31 mouse cellular contexts compared by ENCODE assay signal in the genomic region with DNA sequence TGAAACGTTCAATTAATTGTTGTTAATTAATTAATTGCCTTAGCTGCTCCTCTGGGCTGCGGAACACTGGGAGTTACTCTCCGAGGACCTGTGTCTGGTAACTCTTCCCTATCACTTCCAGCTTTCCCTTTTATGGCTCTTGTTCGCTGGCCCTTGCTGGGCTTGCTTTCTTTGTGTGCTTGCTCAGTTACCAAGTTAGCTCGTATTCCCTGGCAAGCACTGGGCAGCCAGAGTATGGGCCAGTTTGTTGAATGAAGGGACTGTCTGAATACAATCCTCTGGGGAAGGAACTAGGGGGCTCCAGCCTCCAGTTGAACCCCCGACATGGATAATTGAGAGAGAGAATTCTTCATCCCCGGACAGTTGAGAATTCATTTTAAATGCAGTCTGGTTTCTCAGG.
DNase-seq lines count a peak whose midpoint lies in the region; ATAC-seq and TF ChIP-seq lines count a peak whose summit lies in the region.
"Had no signal": no experiment of that assay in that cellular context is flagged by ENCODE, and none has a peak within 500 bp of the region (broad histone marks: within the 10 kb centered on the region; RNA-seq: fewer than 3 reads in every experiment).

No protein-coding gene starts in this region.

- no peak overlapping the region for H3K4me3 ChIP-seq in heart, embryonic 10.5 days
- no peak overlapping the region for H3K4me3 ChIP-seq in heart, adult 2 months
- H3K4me3 ChIP-seq in hindbrain, postnatal 0 days (ENCODE audit: low read length) = no peak overlapping the region
- H3K4me3 ChIP-seq in hindbrain, embryonic 12.5 days = no peak overlapping the region
- no peak overlapping the region for H3K4me3 ChIP-seq in neural tube, embryonic 15.5 days (replicated peaks)
- H3K4me3 ChIP-seq: embryonic facial prominence, embryonic 10.5 days; embryonic facial prominence, embryonic 13.5 days; erythroblast, embryonic 14.5 days; forebrain, embryonic 12.5 days; gastrocnemius, adult 2 months; heart, embryonic 13.5 days; hindbrain, embryonic 15.5 days had no signal

- 50% methylated on average over 7 of the region's 7 CpGs for whole genome bisulfite sequencing in heart, embryonic 10.5 days
- 42% methylated on average over 7 of the region's 7 CpGs for WGBS in heart, adult 2 months
- 24% methylated on average over 7 of the region's 7 CpGs for WGBS in hindbrain, postnatal 0 days
- WGBS in hindbrain, embryonic 12.5 days = 57% methylated on average over 7 of the region's 7 CpGs
- 15% methylated on average over 7 of the region's 7 CpGs for WGBS in neural tube, embryonic 15.5 days

- peak overlapping the region; percentile 44; the same call in 1 of the 2 replicates for H3K27ac ChIP-seq in heart, embryonic 10.5 days
- no peak overlapping the region for H3K27ac ChIP-seq in heart, adult 2 months
- peak overlapping the region; percentile 16; the same call in 1 of the 2 replicates for H3K27ac ChIP-seq in hindbrain, postnatal 0 days
- H3K27ac ChIP-seq in hindbrain, embryonic 12.5 days = no peak overlapping the region
- H3K27ac ChIP-seq in neural tube, embryonic 15.5 days (replicated peaks) = peak overlapping the region; percentile 28; the same call in 1 of the 2 replicates
- H3K27ac ChIP-seq: embryonic facial prominence, embryonic 10.5 days; embryonic facial prominence, embryonic 13.5 days; forebrain, embryonic 12.5 days; gastrocnemius, adult 2 months; heart, embryonic 13.5 days; hindbrain, embryonic 15.5 days had no signal

- no peak for TF ChIP-seq EP300 in heart, adult 2 months (IDR thresholded peaks at IDR 0.05; ENCODE audit: insufficient read depth, low read depth, low read length)

- no peak for TF ChIP-seq CTCF in heart, adult 2 months (IDR thresholded peaks at IDR 0.05)
- TF ChIP-seq CTCF in hindbrain, postnatal 0 days (IDR thresholded peaks at IDR 0.05; ENCODE audit: low read depth) = no peak

- no peaks in the 10 kb centered on the region for H3K9me3 ChIP-seq in heart, embryonic 10.5 days
- H3K9me3 ChIP-seq in hindbrain, postnatal 0 days (ENCODE audit: low read length) = no peaks in the 10 kb centered on the region
- no peaks in the 10 kb centered on the region for H3K9me3 ChIP-seq in hindbrain, embryonic 12.5 days (replicated peaks)
- H3K9me3 ChIP-seq in neural tube, embryonic 15.5 days (replicated peaks) = no peaks in the 10 kb centered on the region
- H3K9me3 ChIP-seq: embryonic facial prominence, embryonic 10.5 days; embryonic facial prominence, embryonic 13.5 days; forebrain, embryonic 12.5 days; heart, embryonic 13.5 days; hindbrain, embryonic 15.5 days had no signal

- TF ChIP-seq POLR2A in heart, adult 2 months (IDR thresholded peaks at IDR 0.05; ENCODE audit: insufficient read depth, low read depth, low read length) = no peak

- DNase-seq in heart, embryonic 10.5 days (ENCODE audit: low spot score) = no peak
- no peak for DNase-seq in heart, adult 2 months
- peak; percentile 53 for DNase-seq in hindbrain, postnatal 0 days (ENCODE audit: low spot score)
- no peak for DNase-seq in neural tube, embryonic 10.5 days (ENCODE audit: extremely low spot score, low spot score)
- DNase-seq: adrenal gland, postnatal 10 days; adrenal gland, postnatal 36 days; B cell, adult 2 months; cerebellum, adult 11 months; cerebellum, adult 8-10 months; cerebellum, postnatal 10 days; cerebellum, postnatal 36 days; embryo, embryonic 11 days; forebrain, postnatal 0 days; gastrocnemius, adult 2 months; gastrocnemius, postnatal 14 days; heart, adult 11 months; heart, postnatal 14 days; heart, postnatal 4 days; kidney, adult 18-20 months had no signal

- peaks cover 20% of the 10 kb centered on the region for H3K4me1 ChIP-seq in heart, embryonic 10.5 days
- no peaks in the 10 kb centered on the region for H3K4me1 ChIP-seq in heart, adult 2 months (ENCODE audit: control insufficient read depth, insufficient read depth, low read length)
- no peaks in the 10 kb centered on the region for H3K4me1 ChIP-seq in hindbrain, postnatal 0 days (ENCODE audit: insufficient read depth, low read length)
- H3K4me1 ChIP-seq in hindbrain, embryonic 12.5 days = peaks cover 4% of the 10 kb centered on the region
- peaks cover 8% of the 10 kb centered on the region; the same call in 1 of the 2 replicates for H3K4me1 ChIP-seq in neural tube, embryonic 15.5 days
- H3K4me1 ChIP-seq: embryonic facial prominence, embryonic 13.5 days; hindbrain, embryonic 15.5 days had no signal

- no peak overlapping the region for H3K4me2 ChIP-seq in hindbrain, postnatal 0 days (ENCODE audit: low read depth, low read length)
- no peak overlapping the region for H3K4me2 ChIP-seq in hindbrain, embryonic 12.5 days (replicated peaks)
- no peak overlapping the region for H3K4me2 ChIP-seq in neural tube, embryonic 15.5 days
- H3K4me2 ChIP-seq: embryonic facial prominence, embryonic 13.5 days; forebrain, embryonic 12.5 days; heart, embryonic 13.5 days; hindbrain, embryonic 15.5 days had no signal

- H3K79me2 ChIP-seq in heart, adult 2 months (replicated peaks; ENCODE audit: control insufficient read depth, insufficient read depth, low read length) = no peaks in the 10 kb centered on the region

- H3K27me3 ChIP-seq in heart, embryonic 10.5 days (ENCODE audit: insufficient read depth, poor library complexity, severe bottlenecking) = 0 out of 2 replicates have a peak, but pooled peaks cover 6% of the 10 kb centered on the region
- H3K27me3 ChIP-seq in heart, adult 2 months (ENCODE audit: control insufficient read depth, insufficient read depth, low read length) = no peaks in the 10 kb centered on the region
- no peaks in the 10 kb centered on the region for H3K27me3 ChIP-seq in hindbrain, postnatal 0 days (ENCODE audit: insufficient read depth, low read length)
- no peaks in the 10 kb centered on the region for H3K27me3 ChIP-seq in hindbrain, embryonic 12.5 days
- 0 out of 2 replicates have a peak, but pooled peaks cover 5% of the 10 kb centered on the region for H3K27me3 ChIP-seq in neural tube, embryonic 15.5 days (replicated peaks)
- H3K27me3 ChIP-seq: embryonic facial prominence, embryonic 13.5 days; forebrain, embryonic 12.5 days; hindbrain, embryonic 15.5 days had no signal

- H3K9ac ChIP-seq in heart, adult 2 months (ENCODE audit: low read depth, low read length) = no peak overlapping the region
- H3K9ac ChIP-seq in hindbrain, postnatal 0 days (replicated peaks; ENCODE audit: low read length) = no peak overlapping the region
- H3K9ac ChIP-seq in hindbrain, embryonic 12.5 days = no peak overlapping the region
- H3K9ac ChIP-seq in neural tube, embryonic 15.5 days (replicated peaks) = no peak overlapping the region
- H3K9ac ChIP-seq: embryonic facial prominence, embryonic 13.5 days; forebrain, embryonic 12.5 days; forebrain, postnatal 0 days; heart, embryonic 13.5 days; hindbrain, embryonic 15.5 days had no signal

- intact Hi-C loops in heart, adult 2 months (cut with DNase I) = no loop called here

- 0 out of 2 replicates have a peak, but pooled peaks have one; percentile 51 for ATAC-seq in hindbrain, postnatal 0 days
- no peak for ATAC-seq in hindbrain, embryonic 12.5 days (ENCODE audit: low FRiP score)
- ATAC-seq in neural tube, embryonic 15.5 days (ENCODE audit: low FRiP score) = no peak
- ATAC-seq: forebrain, postnatal 0 days; inflammation-experienced regulatory T-cells, adult 6 months; intestine, embryonic 16.5 days; Patski had no signal

- no peaks in the 10 kb centered on the region for H3K36me3 ChIP-seq in heart, embryonic 10.5 days
- no peaks in the 10 kb centered on the region for H3K36me3 ChIP-seq in heart, adult 2 months (ENCODE audit: control insufficient read depth, insufficient read depth, low read length)
- H3K36me3 ChIP-seq in hindbrain, postnatal 0 days (ENCODE audit: insufficient read depth, low read length) = no peaks in the 10 kb centered on the region
- no peaks in the 10 kb centered on the region for H3K36me3 ChIP-seq in hindbrain, embryonic 12.5 days
- H3K36me3 ChIP-seq in neural tube, embryonic 15.5 days = no peaks in the 10 kb centered on the region
- H3K36me3 ChIP-seq: embryonic facial prominence, embryonic 10.5 days; embryonic facial prominence, embryonic 13.5 days; forebrain, embryonic 12.5 days; G1E; heart, embryonic 13.5 days; hindbrain, embryonic 15.5 days had no signal

Comparison
In these comparisons a context has a peak if more than half of its experiments do, and no peak if none do; other contexts are left out.
1. H3K27ac ChIP-seq: peak in heart, embryonic 10.5 days (single experiment), hindbrain, postnatal 0 days (single experiment) and neural tube, embryonic 15.5 days (single experiment); none in heart, adult 2 months (single experiment) and hindbrain, embryonic 12.5 days (single experiment).